Mouse (Mus musculus): ENCODE results near the gene Samt4. TPM values are rescaled to one million over a fixed set of nuclear protein-coding genes. Genes with fewer than 3 reads are reported as not detected.
"Not testable (repeated sequence)": the region's sequence is repeated elsewhere in the genome, so short reads cannot be mapped to it uniquely, and the experiment has no call there.

Samt4 gene
- total RNA-seq (2021), result not detected
- long read RNA-seq, experiment 1, result 0 reads
- long read RNA-seq, experiment 2, result 0 reads

- no peak for DNase-seq (ENCODE audit: low spot score in 2 of 2)
Observed at GRCm38 (mm10) chrX:154481702-154482101, at the start of gene Samt4. Gene Samt4, plus strand, starts transcription at chrX:154482002.

DNA sequence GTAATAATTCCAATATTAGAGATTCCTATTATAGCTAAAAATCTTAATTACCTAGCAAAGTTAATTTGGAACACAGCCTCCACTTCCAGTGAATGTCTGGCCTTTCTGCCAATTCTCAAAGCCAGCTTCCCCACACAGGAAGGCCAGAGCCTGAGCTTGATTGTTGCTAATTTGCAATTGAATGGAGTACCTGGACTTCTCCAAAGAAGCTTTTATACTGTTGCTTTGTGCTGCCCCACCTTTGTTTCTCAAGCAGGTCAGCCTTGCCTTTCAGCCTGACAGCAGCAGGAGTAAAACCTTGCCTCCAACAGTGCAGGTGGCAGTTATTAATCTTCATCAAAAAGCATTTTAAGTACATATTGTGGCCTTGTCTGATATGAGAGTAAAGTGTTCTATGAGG lies 38.1 kb upstream of the Samt4 start:
- not testable (repeated sequence) for DNase-seq (ENCODE audit: low spot score in 2 of 2)

DNA sequence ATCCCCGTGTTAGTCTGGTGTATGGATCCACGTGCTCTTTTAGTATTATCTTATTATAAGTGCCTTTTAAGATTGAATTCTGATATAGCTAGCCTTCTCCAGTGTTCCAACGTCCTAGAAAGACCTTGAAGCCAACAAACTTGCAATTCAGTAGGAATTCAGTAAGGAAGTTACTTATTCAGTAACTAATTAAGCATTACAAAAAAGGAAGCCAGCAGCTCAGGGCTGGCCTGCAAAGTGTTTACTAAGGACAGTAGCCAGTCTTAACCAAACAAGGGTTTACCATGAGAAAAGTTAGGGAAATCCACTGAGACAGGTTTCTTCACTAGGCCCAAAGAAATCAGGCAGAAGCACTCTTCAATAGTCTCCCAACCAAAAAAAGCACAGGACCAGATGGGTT lies 13.4 kb upstream of the Samt4 start:
- not testable (repeated sequence) for DNase-seq (ENCODE audit: low spot score in 2 of 2)

Other genes starting within 250 kb of the Samt4 start
- not detected for gene 4930524N10Rik, start 138.6 kb upstream of the Samt4 start, total RNA-seq (2021)
- not detected for gene Samt2, start 97.4 kb downstream of the Samt4 start, total RNA-seq (2021)